Mouse (Mus musculus) embryonic fibroblast, embryonic 13.5 days (primary cell): Measurements from ENCODE around the gene Srd5a2.

Experiments used
- CTCF ChIP-seq: IDR thresholded peaks from 2 replicates; pipeline ENCODE4 v1.5.1; 2011; ENCODE audit warnings: mild to moderate bottlenecking, control low read depth, low read length, moderate library complexity, borderline replicate concordance; ENCODE audit not compliant: insufficient read depth
- POLR2A ChIP-seq: IDR thresholded peaks from 2 replicates; pipeline ENCODE4 v1.6.1; 2011; ENCODE audit warnings: low read depth, mild to moderate bottlenecking, control low read depth, low read length, moderate library complexity

- TF ChIP-seq CTCF = no peak
- no peak for TF ChIP-seq POLR2A
Measured at GRCm38 (mm10) chr17:74008680-74009079, 39.0 kb downstream of the Srd5a2 start.
